30 mouse cellular contexts compared by ENCODE assay signal in genomic region chr1:92636676-92637075, GRCm38 (mm10). TPM values are rescaled to one million over a fixed set of nuclear protein-coding genes. Genes with fewer than 3 reads are reported as not detected.
"Had no signal": no experiment of that assay in that cellular context is flagged by ENCODE, and none has a peak within 500 bp of the region (broad histone marks: within the 10 kb centered on the region; RNA-seq: fewer than 3 reads in every experiment).

No protein-coding gene starts in this region.

- H3K4me3 ChIP-seq: gastrocnemius, adult 2 months; heart, adult 2 months; heart, embryonic 10.5 days; heart, embryonic 12.5 days; hindbrain, embryonic 10.5 days; hindbrain, embryonic 12.5 days; left cerebral cortex, adult 2 months; limb, embryonic 10.5 days; limb, embryonic 12.5 days; liver, embryonic 12.5 days had no signal

- H3K27me3 ChIP-seq: heart, embryonic 12.5 days; hindbrain, embryonic 12.5 days; limb, embryonic 12.5 days; liver, embryonic 12.5 days had no signal

- H3K4me2 ChIP-seq: heart, embryonic 12.5 days; hindbrain, embryonic 12.5 days; hindbrain, embryonic 14.5 days; limb, embryonic 12.5 days; liver, embryonic 12.5 days had no signal

- H3K27ac ChIP-seq: gastrocnemius, adult 2 months; heart, adult 2 months; heart, embryonic 10.5 days; hindbrain, embryonic 14.5 days; left cerebral cortex, adult 2 months; limb, embryonic 10.5 days; limb, embryonic 12.5 days; liver, embryonic 12.5 days had no signal

- H3K9me3 ChIP-seq: heart, embryonic 10.5 days; heart, embryonic 12.5 days; hindbrain, embryonic 10.5 days; hindbrain, embryonic 12.5 days; limb, embryonic 10.5 days; limb, embryonic 12.5 days; liver, embryonic 12.5 days had no signal

- H3K9ac ChIP-seq: heart, embryonic 12.5 days; hindbrain, embryonic 12.5 days; hindbrain, embryonic 14.5 days; limb, embryonic 12.5 days; liver, embryonic 12.5 days had no signal

- DNase-seq: gastrocnemius, adult 2 months; gastrocnemius, postnatal 10 days; gastrocnemius, postnatal 25 days; heart, postnatal 10 days; kidney, adult 18-20 months; kidney, adult 8-10 months; kidney, postnatal 10 days; kidney, postnatal 25 days; kidney, postnatal 4 days; layer of hippocampus, adult 9-11 months; liver had no signal

- ATAC-seq: hindbrain, embryonic 16.5 days; inflammation-experienced regulatory T-cells, adult 6 months; intestine, embryonic 16.5 days; liver, embryonic 12.5 days had no signal

RNA-seq across cellular contexts. Expression of gene Otos, which starts 12.0 kb away (rescaled TPM):
- polyA plus RNA-seq: heart, adult 2 months; heart, embryonic 12.5 days; heart, embryonic 14.5 days; hindbrain, embryonic 12.5 days; hindbrain, embryonic 14.5 days; intestine, embryonic 16.5 days; limb, embryonic 10.5 days; limb, embryonic 12.5 days had no signal

RNA-seq across cellular contexts. Expression of gene Olfr12, which starts 19.1 kb away (rescaled TPM):
- polyA plus RNA-seq: heart, adult 2 months; heart, embryonic 10.5 days; heart, embryonic 12.5 days; heart, embryonic 14.5 days; heart, embryonic 16.5 days; hindbrain, embryonic 12.5 days; hindbrain, embryonic 14.5 days; hindbrain, embryonic 16.5 days; inflammation-experienced regulatory T-cells, adult 6 months; intestine, embryonic 16.5 days; kidney, embryonic 14.5 days; kidney, embryonic 16.5 days; limb, embryonic 10.5 days; limb, embryonic 12.5 days; limb, embryonic 14.5 days; liver, embryonic 12.5 days had no signal

RNA-seq across cellular contexts. Expression of gene Olfr1410, which starts 31.1 kb away (rescaled TPM):
- polyA plus RNA-seq: frontal cortex, adult 2 months; heart, adult 2 months; heart, embryonic 10.5 days; heart, embryonic 12.5 days; heart, embryonic 14.5 days; heart, embryonic 16.5 days; hindbrain, embryonic 10.5 days; hindbrain, embryonic 12.5 days; hindbrain, embryonic 14.5 days; hindbrain, embryonic 16.5 days; inflammation-experienced regulatory T-cells, adult 6 months; intestine, embryonic 16.5 days; kidney, embryonic 14.5 days; kidney, embryonic 16.5 days; limb, embryonic 10.5 days; limb, embryonic 12.5 days; limb, embryonic 14.5 days; liver, embryonic 12.5 days had no signal

RNA-seq across cellular contexts. Expression of gene Olfr1411, which starts 42.5 kb away (rescaled TPM):
- polyA plus RNA-seq: frontal cortex, adult 2 months; heart, adult 2 months; heart, embryonic 10.5 days; heart, embryonic 12.5 days; heart, embryonic 14.5 days; heart, embryonic 16.5 days; hindbrain, embryonic 10.5 days; hindbrain, embryonic 12.5 days; hindbrain, embryonic 14.5 days; hindbrain, embryonic 16.5 days; inflammation-experienced regulatory T-cells, adult 6 months; intestine, embryonic 16.5 days; kidney, embryonic 14.5 days; kidney, embryonic 16.5 days; limb, embryonic 10.5 days; limb, embryonic 12.5 days; limb, embryonic 14.5 days; liver, embryonic 12.5 days had no signal
